Mouse (Mus musculus) thymus, postnatal 25 days (tissue): ENCODE measurements around the gene Mob1b.
A peak's percentile ranks its signal among the peaks of the same experiment; 100 is the strongest.
"Not testable (repeated sequence)": the region's sequence is repeated elsewhere in the genome, so short reads cannot be mapped to it uniquely, and the experiment has no call there.

Source experiments
- DNase-seq: peaks from one replicate; pipeline ENCODE4 v3.0.0; 2022

The Mob1b gene

GRCm38 (mm10) chr5:88703551-88703950 is 17.1 kb upstream of the Mob1b start:
- no peak for DNase-seq

DNA sequence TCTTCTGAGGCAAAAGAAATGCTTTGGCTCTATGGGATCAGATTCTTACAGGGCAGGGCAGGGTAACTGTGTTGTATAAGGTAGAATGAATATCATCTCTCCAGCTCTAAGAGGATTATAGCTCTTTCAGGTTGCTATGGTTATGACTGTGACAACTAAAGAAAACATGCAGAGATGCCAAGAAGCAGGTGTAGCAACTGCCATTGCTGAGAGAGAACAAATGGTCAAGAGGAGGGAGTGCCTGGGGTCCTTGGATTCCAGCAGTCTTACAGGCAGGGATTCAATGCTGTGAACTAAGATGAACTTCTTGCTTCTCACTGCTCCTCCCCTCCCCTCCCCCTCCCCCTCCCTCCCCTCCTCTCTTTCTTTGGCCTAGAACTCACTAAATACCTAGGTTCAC is 9.5 kb upstream of the Mob1b start:
- no peak for DNase-seq

DNA sequence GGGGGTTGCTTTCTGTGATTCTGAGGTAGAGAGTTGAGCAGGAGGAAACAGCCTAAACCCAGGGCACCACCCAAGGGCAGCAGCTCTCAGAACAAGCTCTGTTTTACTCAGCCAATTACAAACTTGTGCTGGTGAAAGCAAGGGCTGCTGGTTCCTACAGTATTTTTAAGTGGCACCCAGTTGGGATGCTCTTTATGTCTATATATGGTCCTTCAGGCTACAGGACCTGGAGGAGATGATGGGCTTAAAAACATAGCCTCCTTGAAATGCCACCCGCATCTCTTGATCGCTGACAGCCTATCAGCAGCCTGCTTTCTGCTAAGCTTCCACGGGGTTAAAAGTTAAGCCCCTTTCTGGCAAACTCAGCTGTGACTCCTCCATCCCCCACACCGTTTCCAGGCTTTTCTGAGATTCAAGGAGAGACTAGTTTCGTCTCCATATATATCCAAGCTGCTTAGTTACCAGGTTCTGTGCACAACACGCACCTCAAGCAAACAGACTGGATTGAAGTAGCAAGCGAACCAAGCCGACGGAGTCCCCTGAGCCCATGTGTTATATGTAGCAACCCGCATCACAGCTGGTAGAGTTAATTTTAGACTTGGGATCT is 8.9 kb upstream of the Mob1b start:
- DNase-seq, result no peak

DNA sequence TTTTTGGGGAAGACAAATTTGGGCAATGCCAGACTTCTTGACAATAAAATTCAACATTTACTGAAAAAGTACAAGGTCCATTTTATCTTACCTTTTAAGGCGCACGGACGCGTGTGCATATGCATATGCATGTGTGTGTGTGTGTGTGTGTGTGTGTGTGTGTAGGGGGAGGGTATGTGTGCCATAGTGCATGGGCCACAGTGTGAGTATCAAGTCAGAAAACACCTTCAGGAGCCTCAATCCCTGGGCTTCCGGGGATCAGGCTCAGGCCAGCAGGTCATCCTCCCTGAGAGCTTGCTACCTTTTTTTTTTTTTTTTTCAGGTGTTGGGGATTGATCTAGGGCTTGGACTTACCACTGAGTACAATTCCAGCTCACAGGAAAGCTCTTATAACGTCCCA is 8.3 kb upstream of the Mob1b start:
- DNase-seq, result no peak

DNA sequence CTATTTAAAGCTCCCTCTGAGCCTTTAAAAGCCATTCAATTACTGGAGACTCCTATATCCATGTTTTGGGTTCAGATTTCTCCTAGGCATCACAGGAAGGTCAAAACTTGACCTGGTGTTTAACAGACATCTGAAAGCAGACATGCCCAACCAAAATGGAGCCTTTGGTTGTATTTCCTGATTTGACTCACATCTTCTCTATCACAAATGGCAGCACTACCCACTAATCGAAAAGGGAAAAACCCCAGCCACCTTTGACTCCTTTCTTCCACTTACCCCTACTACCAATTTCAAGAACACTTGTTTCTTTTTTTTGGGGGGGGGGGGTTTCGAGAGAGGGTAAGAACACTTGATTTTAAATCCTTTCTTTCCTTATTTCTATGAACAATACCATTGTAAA is 3.7 kb upstream of the Mob1b start:
- no peak for DNase-seq

GRCm38 (mm10) chr5:88721003-88721475 is 384 bp downstream of the Mob1b start:
- no peak for DNase-seq

GRCm38 (mm10) chr5:88721565-88722212 is 1.0 kb downstream of the Mob1b start:
- peak; percentile 8 for DNase-seq

DNA sequence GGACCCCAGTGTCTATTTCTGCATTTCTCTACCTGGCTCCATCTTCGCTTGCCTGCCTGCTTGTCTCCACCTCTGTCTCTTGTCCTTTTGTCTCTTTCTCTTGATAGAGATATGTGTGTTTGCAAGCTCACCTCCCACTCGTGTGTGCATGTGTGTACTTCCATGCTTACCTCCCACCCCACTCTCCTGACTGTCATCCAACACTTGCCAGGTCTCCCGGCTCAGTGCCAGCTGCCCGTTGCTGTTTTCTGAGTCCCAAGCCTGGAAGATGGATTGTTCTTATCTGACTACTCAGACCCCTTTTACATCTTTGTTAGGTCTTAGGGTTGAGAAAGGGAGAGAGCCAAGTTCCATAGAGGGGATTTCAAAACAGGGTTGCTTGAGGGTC is 1.6 kb downstream of the Mob1b start:
- no peak for DNase-seq

- DNase-seq, result no peak
Measured at GRCm38 (mm10) chr5:88724030-88724429, 3.4 kb downstream of the Mob1b start.

DNA sequence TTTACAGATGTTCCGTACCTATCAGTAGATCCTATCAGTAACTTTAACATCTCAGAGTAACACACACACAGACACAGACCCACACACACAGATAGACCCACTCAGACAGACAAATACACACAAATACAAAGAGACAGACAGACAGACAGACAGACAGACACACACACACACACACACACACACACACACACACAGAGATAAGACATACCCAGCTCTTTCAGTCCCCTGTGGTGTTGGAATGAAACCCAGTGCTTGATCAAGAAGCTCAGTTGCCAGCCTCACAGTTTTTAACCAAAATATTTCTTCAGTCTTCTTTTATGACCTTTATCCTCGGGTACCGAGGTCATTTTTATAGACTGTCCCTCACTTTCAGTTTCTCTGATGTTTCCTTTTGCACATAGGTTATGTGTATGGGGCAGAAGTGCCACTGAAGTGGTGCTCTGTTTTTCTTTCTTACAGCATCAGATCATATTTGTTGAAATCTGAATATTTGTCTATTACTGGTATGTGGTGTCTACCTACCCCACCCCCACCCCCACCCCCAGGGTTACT is 7.0 kb downstream of the Mob1b start:
- DNase-seq, result no peak

- DNase-seq, result peak; percentile 72
Measured at GRCm38 (mm10) chr5:88734786-88735185, 14.1 kb downstream of the Mob1b start.

GRCm38 (mm10) chr5:88741065-88741464 is 20.4 kb downstream of the Mob1b start:
- not testable (repeated sequence) for DNase-seq

DNA sequence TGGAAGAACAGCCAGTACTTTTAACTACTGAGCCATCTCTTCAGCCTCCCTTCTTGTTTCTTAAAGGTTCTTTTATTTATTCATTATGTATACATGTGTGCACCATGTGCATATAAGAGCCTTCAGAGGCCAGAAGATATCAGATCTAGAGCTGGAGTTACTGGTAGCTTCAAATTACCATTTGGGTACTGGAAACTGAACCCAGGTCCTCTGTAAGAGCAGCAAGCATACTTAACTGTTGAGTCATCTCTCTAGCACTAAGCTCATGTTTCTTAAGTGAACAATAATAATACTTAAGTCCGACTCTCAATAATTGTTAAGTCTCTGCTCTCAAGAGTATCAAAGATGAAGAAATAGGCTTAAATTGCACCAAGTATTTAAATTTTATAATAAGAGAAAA is 27.1 kb downstream of the Mob1b start:
- DNase-seq, result no peak

- no peak for DNase-seq
Measured at GRCm38 (mm10) chr5:88753199-88753598, 32.5 kb downstream of the Mob1b start.

- no peak for DNase-seq
Measured at GRCm38 (mm10) chr5:88762611-88763010, 42.0 kb downstream of the Mob1b start.

DNA sequence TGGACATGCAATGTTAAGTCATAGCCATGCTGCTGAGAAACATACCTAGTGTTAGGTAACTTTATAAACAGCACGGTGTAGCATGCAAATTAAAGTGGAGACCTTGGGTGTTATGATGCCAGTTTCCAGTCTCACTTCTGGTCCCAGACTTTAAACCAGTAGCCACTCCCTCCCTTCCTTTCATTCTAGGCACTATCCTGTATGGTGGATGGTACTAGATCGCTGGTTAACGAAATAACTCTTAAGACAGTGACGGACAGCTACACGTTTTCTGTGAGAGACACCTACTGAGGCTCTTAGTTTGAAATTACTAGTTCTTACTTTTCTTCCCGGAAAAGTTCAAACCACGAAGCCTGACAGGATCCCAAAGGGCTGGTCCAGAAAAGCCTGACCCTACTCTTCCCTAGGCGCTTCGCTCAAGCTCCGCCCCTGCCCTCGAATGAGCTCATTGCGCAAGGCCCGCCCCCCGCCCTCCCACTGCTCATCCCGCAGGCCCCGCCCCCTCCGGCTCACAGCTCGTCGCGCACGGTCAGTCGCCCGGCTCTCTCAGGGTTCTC is 43.9 kb downstream of the Mob1b start:
- DNase-seq, result no peak

- peak; percentile 99 for DNase-seq
Measured at GRCm38 (mm10) chr5:88764987-88765481, 44.4 kb downstream of the Mob1b start, which contains the start of gene Dck. Gene Dck (plus strand): TSS chr5:88764996.

GRCm38 (mm10) chr5:88765587-88765986 is 44.9 kb downstream of the Mob1b start:
- DNase-seq, result no peak

- DNase-seq, result peak; percentile 70
Measured at GRCm38 (mm10) chr5:88766121-88766520, 45.5 kb downstream of the Mob1b start.

GRCm38 (mm10) chr5:88766863-88767262 is 46.2 kb downstream of the Mob1b start:
- DNase-seq, result no peak

DNA sequence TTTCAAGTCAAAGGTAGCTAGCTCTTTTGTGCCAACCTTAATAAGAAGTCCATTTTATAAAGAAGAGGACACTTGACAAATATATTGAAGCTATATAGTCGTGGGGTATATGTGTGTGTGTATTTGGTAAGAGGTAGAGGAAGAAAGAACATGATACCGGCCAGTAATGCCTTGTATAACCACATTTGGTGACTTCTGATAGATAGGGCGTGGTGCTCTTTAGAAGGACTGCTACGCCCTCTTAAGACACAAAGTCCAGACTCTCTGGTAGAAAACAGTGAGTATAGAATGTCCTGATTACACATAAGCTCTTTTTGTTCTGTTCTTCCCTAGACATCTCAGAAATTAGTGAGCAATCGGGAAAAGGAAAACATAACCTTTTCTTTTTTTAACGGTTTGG is 47.5 kb downstream of the Mob1b start:
- DNase-seq, result no peak

DNA sequence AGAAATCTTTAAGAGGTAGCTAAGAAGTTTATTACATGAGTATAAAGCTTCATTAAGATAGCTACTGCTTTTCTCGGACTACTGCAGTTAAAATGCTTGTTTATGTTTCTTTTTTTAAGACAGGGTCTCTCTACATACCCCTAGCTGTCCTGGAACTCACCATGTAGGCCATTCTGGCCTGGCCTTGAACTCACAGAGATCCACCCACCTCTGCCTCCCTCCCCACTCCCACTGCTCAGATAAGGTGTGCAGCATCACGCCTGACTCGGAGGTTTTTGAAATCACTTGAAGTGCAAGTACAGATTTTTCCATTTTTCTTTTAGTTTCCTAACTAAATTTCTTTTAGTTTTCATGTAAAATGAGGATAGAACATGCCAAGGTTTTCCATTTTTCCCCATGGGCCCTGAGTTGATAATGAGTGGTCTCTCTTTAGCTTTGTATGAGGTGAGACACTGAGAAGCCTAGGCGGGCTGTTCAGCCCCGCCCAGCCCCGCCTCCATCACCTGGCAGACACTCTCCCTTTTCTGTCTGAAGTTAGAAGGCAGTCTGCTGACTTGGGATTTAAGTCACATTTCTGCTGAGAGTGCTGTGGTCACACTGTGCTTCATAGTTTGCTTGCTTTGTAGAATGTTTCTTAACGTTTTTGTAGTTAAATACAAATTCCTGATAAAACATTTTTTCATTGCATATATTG is 61.6 kb downstream of the Mob1b start:
- DNase-seq, result no peak

- DNase-seq, result no peak
Measured at GRCm38 (mm10) chr5:88785059-88785458, 64.4 kb downstream of the Mob1b start.
